In genomic region chr17:28271537-28272266, GRCm38 (mm10) we compare ENCODE assay signal across 9 mouse cellular contexts. TPM values are rescaled to one million over a fixed set of nuclear protein-coding genes. Genes with fewer than 3 reads are reported as not detected.
A peak's percentile ranks its signal among the peaks of the same experiment; 100 is the strongest.
DNase-seq lines count a peak whose midpoint lies in the region; ATAC-seq and TF ChIP-seq lines count a peak whose summit lies in the region.
"Had no signal": no experiment of that assay in that cellular context is flagged by ENCODE, and none has a peak within 500 bp of the region (broad histone marks: within the 10 kb centered on the region; RNA-seq: fewer than 3 reads in every experiment).

No protein-coding gene starts in this region.

- H3K27me3 ChIP-seq in heart, embryonic 10.5 days (ENCODE audit: insufficient read depth, poor library complexity, severe bottlenecking): no peaks in the 10 kb centered on the region
- no peaks in the 10 kb centered on the region for H3K27me3 ChIP-seq in lung, embryonic 15.5 days
- H3K27me3 ChIP-seq in intestine, embryonic 15.5 days (replicated peaks): no peaks in the 10 kb centered on the region
- H3K27me3 ChIP-seq in small intestine, adult 2 months (ENCODE audit: control insufficient read depth, insufficient read depth, low read length): no peaks in the 10 kb centered on the region

- peak; percentile 40 for ATAC-seq in lung, embryonic 15.5 days (ENCODE audit: borderline replicate concordance, extremely low read depth, low FRiP score, low TSS enrichment)
- peak; percentile 81 for ATAC-seq in intestine, embryonic 15.5 days

- intact Hi-C loops in heart, postnatal 36 days (cut with DNase I): no loop called here

- H3K9me3 ChIP-seq in heart, embryonic 10.5 days: no peaks in the 10 kb centered on the region
- H3K9me3 ChIP-seq in lung, embryonic 15.5 days: no peaks in the 10 kb centered on the region
- H3K9me3 ChIP-seq in intestine, embryonic 15.5 days: no peaks in the 10 kb centered on the region

- peak overlapping the region; percentile 31; the same call in 1 of the 2 replicates for H3K27ac ChIP-seq in heart, embryonic 10.5 days
- peak overlapping the region; percentile 85 for H3K27ac ChIP-seq in lung, embryonic 15.5 days
- H3K27ac ChIP-seq in intestine, embryonic 15.5 days: peak overlapping the region; percentile 91
- H3K27ac ChIP-seq in small intestine, adult 2 months (ENCODE audit: insufficient read depth, low read depth, low read length): peak overlapping the region; percentile 98

- 0 out of 2 replicates have a peak overlapping the region, but pooled peaks have one; percentile 4 for H3K4me2 ChIP-seq in lung, embryonic 15.5 days
- H3K4me2 ChIP-seq in intestine, embryonic 15.5 days (replicated peaks): peak overlapping the region; percentile 36
- H3K4me2 ChIP-seq: liver, embryonic 11.5 days had no signal

- no peak for DNase-seq in heart, embryonic 10.5 days (ENCODE audit: low spot score)
- no peak for DNase-seq in heart, postnatal 36 days
- no peak for DNase-seq in lung, adult 2 months
- no peak for DNase-seq in cerebellum, postnatal 25 days
- DNase-seq: cerebellum, adult 11-12 months had no signal

- 80% methylated on average over 12 of the region's 12 CpGs for WGBS in heart, embryonic 10.5 days
- WGBS in lung, embryonic 15.5 days: 60% methylated on average over 12 of the region's 12 CpGs
- WGBS in lung, adult 2 months: 74% methylated on average over 12 of the region's 12 CpGs
- WGBS in intestine, embryonic 15.5 days: 58% methylated on average over 12 of the region's 12 CpGs
- WGBS in small intestine, adult 2 months: 21% methylated on average over 12 of the region's 12 CpGs

- H3K9ac ChIP-seq in lung, embryonic 15.5 days: peak overlapping the region; percentile 10; the same call in 1 of the 2 replicates
- H3K9ac ChIP-seq in intestine, embryonic 15.5 days: peak overlapping the region; percentile 30

- TF ChIP-seq POLR2A in lung, adult 2 months (IDR thresholded peaks at IDR 0.05; ENCODE audit: borderline replicate concordance, extremely low read depth, low read depth, low read length): no peak
- peak; percentile 73 for TF ChIP-seq POLR2A in small intestine, adult 2 months (IDR thresholded peaks at IDR 0.05; ENCODE audit: low read depth, low read length)

- peaks cover 2% of the 10 kb centered on the region; the same call in 1 of the 2 replicates for H3K36me3 ChIP-seq in heart, embryonic 10.5 days
- no peaks in the 10 kb centered on the region for H3K36me3 ChIP-seq in lung, embryonic 15.5 days
- no peaks in the 10 kb centered on the region for H3K36me3 ChIP-seq in intestine, embryonic 15.5 days
- peaks cover 12% of the 10 kb centered on the region for H3K36me3 ChIP-seq in small intestine, adult 2 months (ENCODE audit: control insufficient read depth, insufficient read depth, low read length)

- no peak for TF ChIP-seq CTCF in lung, adult 2 months (IDR thresholded peaks at IDR 0.05; ENCODE audit: insufficient read depth, low read length)
- no peak for TF ChIP-seq CTCF in small intestine, adult 2 months (IDR thresholded peaks at IDR 0.05; ENCODE audit: extremely low read depth, insufficient read length, insufficient replicate concordance, low read depth, low read length)

- H3K4me3 ChIP-seq in heart, embryonic 10.5 days: no peak overlapping the region
- no peak overlapping the region for H3K4me3 ChIP-seq in lung, embryonic 15.5 days
- no peak overlapping the region for H3K4me3 ChIP-seq in lung, adult 2 months (replicated peaks; ENCODE audit: extremely low read depth, low read depth, low read length)
- peak overlapping the region; percentile 16 for H3K4me3 ChIP-seq in intestine, embryonic 15.5 days (replicated peaks)
- H3K4me3 ChIP-seq in small intestine, adult 2 months (ENCODE audit: low read depth, low read length): peak overlapping the region; percentile 69

- H3K4me1 ChIP-seq in heart, embryonic 10.5 days: peaks cover 36% of the 10 kb centered on the region
- peaks cover 34% of the 10 kb centered on the region for H3K4me1 ChIP-seq in lung, embryonic 15.5 days
- peaks cover 7% of the 10 kb centered on the region for H3K4me1 ChIP-seq in lung, adult 2 months (ENCODE audit: control insufficient read depth, insufficient read depth, low read length)
- peaks cover 30% of the 10 kb centered on the region for H3K4me1 ChIP-seq in intestine, embryonic 15.5 days (replicated peaks)
- peaks cover 40% of the 10 kb centered on the region for H3K4me1 ChIP-seq in small intestine, adult 2 months (ENCODE audit: control insufficient read depth, insufficient read depth, insufficient read length, low read length)

RNA-seq across cellular contexts. Expression of gene Ppard, which starts 39.2 kb away (rescaled TPM):
- polyA plus RNA-seq in heart, embryonic 10.5 days (2016; fragmentation: Nextera tagmentation; extraction: Ambion mirVana): 0.87 and 1.2 TPM in 2 replicates
- total RNA-seq in heart, postnatal 36 days (2021): 10 to 100 TPM; 33.3 to 40.1 TPM
- 2.1 and 2.9 TPM in 2 replicates for polyA plus RNA-seq in lung, embryonic 15.5 days (2015; fragmentation: Nextera tagmentation; extraction: Ambion mirVana)
- 33.3 and 41.7 TPM in 2 replicates for polyA plus RNA-seq in lung, adult 2 months (2012; rRNA removed)
- polyA plus RNA-seq in intestine, embryonic 15.5 days (2015; fragmentation: Nextera tagmentation; extraction: Ambion mirVana): 1.8 and 1.9 TPM in 2 replicates
- polyA plus RNA-seq in small intestine, adult 2 months (2012; rRNA removed): 118 and 203 TPM in 2 replicates

RNA-seq across cellular contexts. Expression of gene Fance, which starts 41.6 kb away (rescaled TPM):
- polyA plus RNA-seq in heart, embryonic 10.5 days (2016; fragmentation: Nextera tagmentation; extraction: Ambion mirVana): 25.8 and 30.6 TPM in 2 replicates
- 10 to 100 TPM; 10.9 to 17.3 TPM for total RNA-seq in heart, postnatal 36 days (2021)
- 32.8 and 33.3 TPM in 2 replicates for polyA plus RNA-seq in lung, embryonic 15.5 days (2015; fragmentation: Nextera tagmentation; extraction: Ambion mirVana)
- polyA plus RNA-seq in lung, adult 2 months (2012; rRNA removed): 18.2 and 21.7 TPM in 2 replicates
- 22.7 and 29.8 TPM in 2 replicates for polyA plus RNA-seq in intestine, embryonic 15.5 days (2015; fragmentation: Nextera tagmentation; extraction: Ambion mirVana)
- 13.3 and 16.6 TPM in 2 replicates for polyA plus RNA-seq in small intestine, adult 2 months (2012; rRNA removed)

RNA-seq across cellular contexts. Expression of gene Rpl10a, which starts 56.6 kb away (rescaled TPM):
- 345 and 365 TPM in 2 replicates for polyA plus RNA-seq in heart, embryonic 10.5 days (2016; fragmentation: Nextera tagmentation; extraction: Ambion mirVana)
- total RNA-seq in heart, postnatal 36 days (2021): 100 to 1,000 TPM; 392 TPM
- 606 and 658 TPM in 2 replicates for polyA plus RNA-seq in lung, embryonic 15.5 days (2015; fragmentation: Nextera tagmentation; extraction: Ambion mirVana)
- 1,664 and 1,938 TPM in 2 replicates for polyA plus RNA-seq in lung, adult 2 months (2012; rRNA removed)
- 639 and 690 TPM in 2 replicates for polyA plus RNA-seq in intestine, embryonic 15.5 days (2015; fragmentation: Nextera tagmentation; extraction: Ambion mirVana)
- polyA plus RNA-seq in small intestine, adult 2 months (2012; rRNA removed): 1,432 and 2,365 TPM in 2 replicates

Comparison
In these comparisons a context has a peak if more than half of its experiments do, and no peak if none do; other contexts are left out.
1. H3K27ac ChIP-seq: peak in every context shown above with its lines; median percentile 98 in small intestine, adult 2 months; 91 in intestine, embryonic 15.5 days; 85 in lung, embryonic 15.5 days; 31 in heart, embryonic 10.5 days.
2. H3K4me3 ChIP-seq: peak in intestine, embryonic 15.5 days (single experiment) and small intestine, adult 2 months (single experiment); none in heart, embryonic 10.5 days (single experiment), lung, embryonic 15.5 days (single experiment) and lung, adult 2 months (single experiment).